Mouse (Mus musculus): ENCODE measurements around the gene Pcp4. TPM values are rescaled to one million over a fixed set of nuclear protein-coding genes. Genes with fewer than 3 reads are reported as not detected.

Pcp4 gene
- polyA plus RNA-seq, 1 experiment from 2014 or later, result 10.5 TPM

DNA sequence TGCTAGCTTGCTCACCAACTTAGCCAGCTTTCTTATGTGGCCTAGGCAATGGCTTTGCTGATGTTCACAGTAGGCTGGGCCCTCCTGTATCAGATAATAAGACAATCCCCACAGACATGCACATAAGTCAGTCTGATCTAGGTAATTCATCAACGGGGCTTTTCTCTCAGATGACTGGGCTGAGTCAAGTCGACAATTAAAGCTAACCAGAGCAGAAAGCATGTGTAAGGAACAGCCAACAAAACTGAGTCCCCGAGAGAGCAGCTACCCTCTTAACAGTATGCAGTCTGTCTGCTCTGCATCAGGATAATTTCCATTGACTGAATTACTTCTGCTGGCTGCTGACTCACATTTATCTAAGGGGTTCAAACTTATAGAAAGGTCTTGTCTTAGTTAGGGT is 100.0 kb downstream of the Pcp4 start:
- Histone ChIP-seq H3K4me1 (replicated peaks) (peaks cover 13% of the 10 kb centered on the region), H3K9me3 (no peaks in the 10 kb centered on the region), H3K9ac (replicated peaks) (no peak overlapping the region), H3K27ac (no peak overlapping the region), H3K4me2 (no peak overlapping the region), H3K4me3 (replicated peaks) (no peak overlapping the region), H3K36me3 (no peaks in the 10 kb centered on the region), H3K27me3 (no peaks in the 10 kb centered on the region)
- 47% methylated on average over 3 of the region's 3 CpGs for WGBS
- no peak for ATAC-seq (ENCODE audit: insufficient number of reproducible peaks, insufficient read depth, low FRiP score, low TSS enrichment, low read depth)

Other genes starting within 250 kb of the Pcp4 start
- 0.43 and 0.46 TPM in 2 replicates for gene B3galt5, start 231.8 kb upstream of the Pcp4 start, polyA plus RNA-seq (2016; fragmentation: Nextera tagmentation; extraction: Ambion mirVana)
- 0.24 and 0.26 TPM in 2 replicates for gene Itgb2l, start 24.0 kb upstream of the Pcp4 start, polyA plus RNA-seq (2016; fragmentation: Nextera tagmentation; extraction: Ambion mirVana)